Mouse (Mus musculus) C2C12 (cell line): Measurements from ENCODE around the gene Psme2.

Experiments used
- CEBPB ChIP-seq: IDR thresholded peaks from one replicate; pipeline ENCODE4 v1.6.1; 2011; ENCODE audit warnings: low read depth, mild to moderate bottlenecking, control low read depth, moderate library complexity
- CTCF ChIP-seq: IDR thresholded peaks from one replicate; pipeline ENCODE4 v1.5.1; 2011; ENCODE audit not compliant: control insufficient read depth, insufficient read depth, insufficient read length
- MAX ChIP-seq: IDR thresholded peaks from one replicate; pipeline ENCODE4 v1.6.1; 2011; ENCODE audit warnings: mild to moderate bottlenecking, control low read depth

- no peak for TF ChIP-seq CEBPB
- no peak for TF ChIP-seq CTCF
- TF ChIP-seq MAX, result no peak
These were observed 31.1 kb downstream of the Psme2 start, which contains the start of gene Dcaf11 for GRCm38 (mm10) chr14:55559799-55560201.
